Mouse (Mus musculus) spleen, adult 18-20 months (tissue): Measurements from ENCODE around the gene Grin2c.

Source experiments
- DNase-seq, 2 experiments: peaks; one replicate each; pipeline ENCODE4 v3.0.0; 2022; ENCODE audit warnings: mixed read lengths in 2 of 2

Gene Grin2c

DNA sequence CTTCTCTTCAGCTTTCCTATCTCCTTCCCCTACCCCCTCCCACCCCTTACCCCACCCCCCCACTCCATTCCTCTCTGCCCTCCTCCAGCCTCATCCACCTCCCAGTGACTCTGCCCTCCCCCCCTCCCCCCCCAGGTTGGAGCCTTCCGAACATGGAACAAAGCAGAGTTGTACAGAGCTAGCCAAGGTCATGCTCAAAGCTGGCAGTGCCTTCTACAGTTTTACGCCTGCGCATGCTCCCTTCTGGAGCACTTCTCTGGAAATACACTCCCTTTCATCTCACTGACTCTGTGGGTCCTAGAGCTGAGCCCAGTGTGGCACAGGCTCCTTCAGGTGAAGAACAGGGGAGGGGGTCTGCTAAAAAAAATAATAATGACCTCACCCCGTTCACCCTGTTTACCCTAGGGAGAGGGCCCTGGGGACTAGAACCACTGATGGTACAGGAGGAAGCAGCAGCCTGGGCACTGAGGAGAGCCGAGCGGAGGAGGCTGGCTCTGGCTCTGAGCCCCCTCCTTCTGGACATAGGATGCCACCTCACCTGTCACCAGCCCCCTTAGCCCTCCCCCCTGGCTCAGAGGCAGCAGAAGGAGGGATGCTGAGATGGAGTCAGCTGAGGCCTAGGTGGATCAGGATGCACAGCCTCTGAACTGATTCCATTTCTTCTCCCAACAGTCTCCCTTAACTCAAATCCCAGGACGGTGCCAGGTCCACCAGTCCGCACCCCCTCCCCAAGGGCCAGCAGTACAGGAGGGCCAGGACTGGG is 15.9 kb upstream of the Grin2c start:
- DNase-seq = no peak

DNA sequence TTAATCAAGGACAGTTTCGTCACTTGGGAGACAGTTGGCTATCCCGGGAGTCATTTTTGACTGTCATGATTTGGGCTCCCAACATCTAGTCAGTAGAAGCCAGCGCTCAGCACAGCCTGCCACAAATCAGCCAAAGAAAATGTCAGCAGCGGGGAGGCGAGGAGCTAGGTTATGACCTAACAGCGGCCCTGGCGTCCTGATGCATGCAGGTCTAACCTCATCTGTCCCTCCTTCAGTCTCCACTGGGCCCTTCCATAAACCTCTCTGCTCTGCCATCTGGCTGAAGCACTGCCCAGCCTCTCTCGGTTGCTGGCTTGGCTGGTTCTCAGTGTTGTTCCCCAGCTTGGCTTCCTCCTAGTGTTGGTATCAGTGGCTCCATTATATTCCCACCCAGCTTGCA is 15.3 kb upstream of the Grin2c start:
- no peak for DNase-seq

DNA sequence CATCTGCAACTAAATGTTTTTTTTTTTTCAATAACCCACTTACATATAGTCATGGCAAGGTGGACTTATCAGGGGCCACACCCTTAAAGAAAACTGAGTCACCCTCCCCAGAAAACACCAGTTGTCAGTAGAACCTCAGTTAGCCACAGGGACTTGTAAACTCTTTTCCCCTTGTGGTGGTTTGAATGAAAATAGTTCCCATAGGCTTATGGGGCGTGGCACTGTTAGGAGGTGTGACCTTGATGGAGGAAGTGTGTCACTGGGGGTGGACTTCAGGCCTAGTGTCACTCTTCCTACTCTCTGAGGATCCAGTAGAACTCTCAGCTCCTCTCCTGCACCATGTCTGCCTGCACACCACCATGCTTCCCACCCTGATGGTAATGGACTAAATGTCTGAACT is 12.7 kb upstream of the Grin2c start:
- no peak for DNase-seq

- DNase-seq = no peak
Observed at GRCm38 (mm10) chr11:115278176-115278575, 11.1 kb upstream of the Grin2c start.

DNA sequence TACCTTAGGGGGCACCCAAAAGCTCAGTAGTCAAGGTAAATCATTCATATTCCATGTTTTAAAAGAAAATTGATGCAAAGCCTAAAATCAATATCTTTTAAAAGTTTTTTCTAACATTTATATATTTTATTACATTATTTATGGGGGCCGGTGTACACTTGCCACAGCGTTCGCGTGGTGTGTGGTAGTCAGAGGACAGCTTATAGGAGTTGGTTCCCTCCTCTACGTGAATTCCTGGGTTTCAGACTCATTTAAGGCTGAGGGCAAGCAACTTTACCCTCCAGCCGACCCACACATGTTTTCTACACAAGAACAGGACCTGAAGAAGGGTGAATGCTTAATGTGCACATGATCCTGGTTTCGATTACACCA is 10.5 kb upstream of the Grin2c start:
- DNase-seq = no peak

DNA sequence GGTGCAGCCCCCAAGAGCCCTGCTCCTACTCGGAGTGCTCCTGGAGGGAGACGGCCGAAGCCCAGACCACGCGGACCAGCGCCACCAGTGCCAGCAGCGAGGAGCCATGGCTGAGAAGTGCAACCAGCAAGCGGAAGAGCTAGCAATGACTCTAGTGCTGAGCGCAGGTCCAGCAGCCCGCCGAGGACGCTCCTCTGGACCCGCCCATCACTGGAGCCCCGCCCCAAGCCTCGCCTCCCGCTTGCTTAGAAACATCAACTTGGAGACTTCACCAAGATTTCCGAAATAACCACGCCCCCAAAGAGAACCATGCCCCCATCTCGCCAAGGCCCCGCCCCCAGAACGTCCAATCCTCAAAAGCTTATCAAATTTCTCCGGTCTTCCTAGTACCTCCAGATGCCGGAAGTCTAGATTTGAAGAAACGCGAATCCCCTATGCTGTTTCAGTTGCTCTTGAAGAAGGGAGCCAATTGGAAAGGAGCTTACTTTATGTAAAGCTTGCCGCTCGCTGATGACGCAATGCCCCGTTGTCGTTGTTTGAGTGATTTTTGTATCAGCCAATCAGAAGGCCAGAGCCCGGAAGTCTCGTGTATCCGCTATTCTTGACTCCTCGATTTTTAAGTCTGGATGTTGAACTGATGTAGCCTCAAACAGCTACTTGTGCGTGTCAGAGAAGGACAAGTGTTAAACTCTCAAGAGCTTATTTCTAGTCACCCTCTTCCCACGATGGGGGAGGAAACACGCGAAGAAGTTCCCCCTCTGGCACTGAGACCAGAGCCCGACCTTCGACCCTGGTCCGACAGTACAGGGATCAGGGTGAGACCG is 9.9 kb upstream of the Grin2c start, which contains the start of gene Fdxr:
TSS of gene Fdxr (minus strand) at position 271 of the 824 bp plus-strand sequence.
- DNase-seq = peak; percentile 99

GRCm38 (mm10) chr11:115275954-115276353 is 8.9 kb upstream of the Grin2c start:
- no peak for DNase-seq

- no peak for DNase-seq
Observed at GRCm38 (mm10) chr11:115275509-115275908, 8.5 kb upstream of the Grin2c start.

- no peak for DNase-seq
Observed at GRCm38 (mm10) chr11:115274771-115275170, 7.7 kb upstream of the Grin2c start.

DNA sequence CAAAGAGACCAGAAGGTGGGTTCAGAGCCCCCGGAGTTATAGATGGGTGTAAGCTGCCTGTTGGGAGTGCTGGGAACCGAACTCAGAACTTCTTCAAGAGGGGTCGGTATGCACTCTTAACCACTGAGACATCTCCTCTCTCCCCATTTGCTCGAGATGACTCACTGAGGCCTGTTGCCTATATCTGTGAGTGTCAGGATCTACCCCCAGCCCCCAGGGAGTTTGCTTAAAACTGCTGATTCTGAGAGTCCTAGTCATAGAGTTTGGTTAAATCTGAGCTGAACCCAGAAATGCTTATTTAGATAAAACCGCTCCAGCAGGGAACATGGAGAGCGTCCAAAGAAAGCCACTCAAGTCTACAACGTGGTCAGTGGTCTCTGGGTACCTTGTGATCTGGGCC is 7.1 kb upstream of the Grin2c start:
- DNase-seq = no peak

DNA sequence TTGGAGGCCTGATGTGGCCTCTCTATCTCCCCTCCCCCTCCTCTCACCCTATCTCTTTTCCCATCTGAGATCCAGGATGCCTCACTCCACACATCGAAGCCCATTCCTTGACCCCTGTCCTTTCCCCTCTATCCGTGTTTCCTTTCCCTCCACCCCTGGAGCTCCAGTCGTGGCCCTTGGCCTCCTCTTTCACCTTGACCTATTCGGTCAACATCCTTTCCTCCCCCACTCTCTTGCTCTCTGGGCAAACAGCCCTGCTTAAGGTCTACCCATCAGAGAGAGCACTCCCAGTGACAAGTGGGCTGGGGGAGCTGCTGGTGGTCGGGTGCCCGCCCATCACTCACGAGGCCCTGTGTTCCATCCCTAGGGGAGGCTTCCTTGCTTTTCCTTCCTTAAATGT is 6.7 kb upstream of the Grin2c start:
- no peak for DNase-seq

- DNase-seq = no peak
Observed at GRCm38 (mm10) chr11:115272894-115273498, 6.0 kb upstream of the Grin2c start.

DNA sequence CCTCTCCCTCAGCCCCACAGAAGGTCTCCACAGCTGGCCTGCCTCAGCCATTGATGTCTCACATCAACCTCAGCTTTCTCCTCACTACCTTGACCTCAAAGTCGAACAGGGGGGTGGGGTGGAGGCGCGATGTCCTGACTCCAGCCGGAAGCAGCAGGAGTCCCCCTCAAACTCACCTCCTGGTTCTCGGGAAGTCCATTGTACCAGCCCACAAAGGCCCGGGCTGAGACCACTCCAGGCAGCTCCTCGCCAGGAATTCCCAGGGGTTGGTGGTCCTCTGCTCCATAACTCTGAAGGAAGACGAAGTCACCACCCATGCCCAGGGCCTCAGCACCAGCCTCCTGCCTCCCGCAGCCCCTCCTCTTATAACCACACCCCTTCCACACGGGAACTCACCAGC is 4.4 kb upstream of the Grin2c start:
- DNase-seq = no peak

- DNase-seq = no peak
Observed at GRCm38 (mm10) chr11:115271052-115271451, 4.0 kb upstream of the Grin2c start.

DNA sequence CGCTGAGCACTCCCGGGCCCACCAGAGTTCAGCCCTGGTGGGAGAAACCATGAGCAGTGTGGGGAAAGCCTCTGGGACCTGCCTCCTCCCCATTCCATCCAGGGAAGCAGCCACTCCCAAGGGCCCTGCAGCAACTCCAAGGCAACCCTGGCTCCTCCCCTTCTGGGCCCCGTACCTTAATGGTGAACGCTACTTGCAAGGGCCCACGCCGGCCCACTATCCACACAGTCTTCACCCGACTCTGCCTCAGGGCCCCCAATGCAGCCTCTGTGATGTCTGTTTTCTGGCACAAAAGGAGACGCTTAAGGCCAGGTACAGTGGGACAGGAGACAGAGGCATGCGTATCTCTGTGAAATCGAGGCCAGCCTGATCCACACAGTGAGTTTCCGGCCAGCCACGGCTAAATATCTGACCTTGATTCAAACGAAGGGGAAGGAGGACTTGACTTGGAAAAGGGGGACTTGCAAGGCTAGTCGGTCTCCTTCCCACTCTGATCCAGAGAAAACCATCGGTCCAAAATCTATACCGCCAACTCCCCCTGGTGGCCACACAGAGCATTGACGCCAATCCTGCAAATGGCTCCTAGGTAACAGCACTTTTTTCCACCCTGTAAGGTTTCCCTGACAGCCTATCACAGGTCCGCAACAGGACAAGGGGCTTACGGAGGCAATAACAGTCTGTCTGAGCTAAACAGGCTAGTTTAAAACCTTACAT is 3.3 kb upstream of the Grin2c start:
- DNase-seq = peak in 1 of 2 experiments; percentile 66

GRCm38 (mm10) chr11:115269330-115270066 is 2.5 kb upstream of the Grin2c start:
- no peak for DNase-seq

DNA sequence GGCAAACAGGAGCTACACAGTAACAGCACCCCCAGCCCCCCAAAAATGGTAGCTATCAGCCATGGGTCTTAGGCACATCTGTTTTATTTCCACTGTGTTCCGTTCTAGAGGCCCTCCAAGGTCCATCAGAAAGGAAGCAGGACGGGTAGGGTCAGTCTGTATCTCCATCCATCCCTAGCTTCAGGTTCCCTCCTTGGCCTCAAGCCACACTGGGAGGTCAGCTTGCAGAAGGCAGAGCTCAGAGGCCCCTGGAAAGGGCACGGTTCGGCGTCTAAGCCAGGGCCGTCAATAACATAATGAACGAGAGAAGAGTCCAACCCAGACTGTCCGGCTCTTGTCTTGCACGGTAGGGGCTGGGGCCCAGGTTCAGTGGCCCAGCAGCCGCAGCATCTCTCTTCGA is 915 bp upstream of the Grin2c start:
- no peak for DNase-seq

DNA sequence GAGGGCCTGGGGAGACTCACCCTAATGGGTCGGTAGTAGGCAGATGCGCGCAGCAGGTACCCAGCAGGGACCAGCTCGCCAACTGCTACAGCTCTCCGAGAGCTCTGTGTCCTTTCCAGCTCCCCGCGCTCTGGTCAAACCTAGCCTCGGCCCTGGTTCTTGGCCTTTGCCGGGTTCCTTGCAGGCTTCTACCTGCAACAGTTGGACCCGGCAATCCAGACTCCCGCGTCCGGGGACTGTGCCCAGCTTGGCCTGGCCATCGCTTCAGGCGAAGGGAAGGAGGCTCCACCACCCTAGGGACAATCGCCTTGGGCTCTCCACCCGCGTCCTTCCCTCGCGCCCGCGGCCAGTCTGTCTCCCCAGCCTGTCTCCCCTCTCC is 654 bp downstream of the Grin2c start:
- DNase-seq = no peak

GRCm38 (mm10) chr11:115265771-115266399 is 1.2 kb downstream of the Grin2c start:
- DNase-seq = no peak

DNA sequence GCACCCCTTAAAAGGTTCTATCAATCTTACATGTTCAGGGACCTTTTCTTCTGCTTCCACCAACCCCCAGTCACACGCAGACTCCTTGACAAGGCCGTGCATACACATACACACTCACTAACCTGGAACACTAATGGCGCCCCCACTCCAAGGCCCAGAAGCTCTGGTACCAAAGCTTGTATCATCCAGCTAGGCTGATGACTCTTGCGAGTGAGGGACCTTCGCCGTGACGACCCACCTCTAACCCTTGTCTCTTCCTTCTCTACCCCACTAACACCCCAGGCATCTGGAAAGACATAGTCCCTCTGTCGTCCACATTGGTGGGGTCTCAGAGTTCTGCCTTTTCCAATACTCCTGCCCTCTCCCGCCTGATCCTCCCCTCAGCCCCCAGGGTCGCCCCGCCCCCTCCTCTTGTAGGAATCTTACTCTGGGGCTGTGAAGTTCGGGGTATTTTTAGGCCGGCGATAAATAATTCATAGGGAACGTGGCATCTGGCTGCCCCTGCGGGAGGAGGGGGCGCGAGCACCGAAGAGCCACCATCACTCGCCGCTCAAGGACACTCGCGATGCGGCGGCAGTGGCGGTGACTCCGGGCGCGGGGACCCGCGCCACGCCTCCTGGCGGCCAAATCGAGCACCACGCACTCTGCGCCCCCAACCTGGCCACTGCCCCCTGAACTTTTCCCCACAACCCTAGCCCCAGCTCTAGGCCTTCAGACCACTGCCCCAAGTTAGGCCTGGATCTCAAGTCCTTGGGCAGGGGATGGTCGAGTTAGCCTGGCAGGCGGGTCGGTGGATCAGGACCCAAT is 2.0 kb downstream of the Grin2c start:
- no peak for DNase-seq
